Mouse (Mus musculus) ES-E14 (cell line): ENCODE measurements at regions not wholly inside any gene's neighbourhood (a gene's known extent, or its start where the extent isn't known, plus 50 kb on each side); places are given as distances from the start of the nearest gene placed in this dataset.
A peak's percentile ranks its signal among the peaks of the same experiment; 100 is the strongest.

Experiments used
- DNase-seq: peaks from one replicate; pipeline ENCODE4 v3.0.0-alpha.2; 2013; ENCODE audit warnings: low read depth, low spot score
- H3K27ac ChIP-seq: 2 replicates; pipeline ENCODE4 v1.5.1; 2012; ENCODE audit warnings: low read depth, mild to moderate bottlenecking, low read length, moderate library complexity, mixed read lengths; ENCODE audit not compliant: poor library complexity, insufficient read depth, severe bottlenecking
- H3K36me3 ChIP-seq: 2 replicates; pipeline ENCODE4 v1.6.1; 2012; ENCODE audit warnings: mild to moderate bottlenecking, low read length, moderate library complexity, mixed read lengths; ENCODE audit not compliant: control insufficient read depth, poor library complexity, insufficient read depth, severe bottlenecking
- H3K4me1 ChIP-seq, 2 experiments: fragments of 150-350 bp in 1 of 2; sonication (generic) in 1 of 2; 2 replicates each; pipeline ENCODE4 v1.6.1; 2012; ENCODE audit warnings: low read length in 2 of 2, mild to moderate bottlenecking in 1 of 2, mixed read lengths in 1 of 2; ENCODE audit not compliant: control insufficient read depth in 2 of 2, insufficient read depth in 2 of 2, poor library complexity in 1 of 2
- H3K4me3 ChIP-seq, 2 experiments: fragments of 150-350 bp in 1 of 2; sonication (generic) in 1 of 2; 2 replicates each; pipeline ENCODE4 v1.5.1; 2012; ENCODE audit warnings: low read length in 2 of 2, low read depth in 1 of 2, mild to moderate bottlenecking in 1 of 2, mixed read lengths in 1 of 2; ENCODE audit not compliant: insufficient read depth in 1 of 2, poor library complexity in 1 of 2, severe bottlenecking in 1 of 2
- H3K9ac ChIP-seq: 2 replicates; pipeline ENCODE4 v1.6.1; 2012; ENCODE audit warnings: low read depth, mild to moderate bottlenecking, low read length, mixed read lengths; ENCODE audit not compliant: poor library complexity, insufficient read depth, severe bottlenecking
- H3K9me3 ChIP-seq: fragments of 150-350 bp; sonication (generic); 2 replicates; pipeline ENCODE4 v1.6.1; 2012; ENCODE audit warnings: low read depth, mild to moderate bottlenecking, low read length; ENCODE audit not compliant: control insufficient read depth, insufficient read depth
- CHD2 ChIP-seq: IDR thresholded peaks from 2 replicates; pipeline ENCODE4 v1.6.1; 2014; ENCODE audit warnings: mild to moderate bottlenecking, low read depth, low read length, inconsistent platforms
- HCFC1 ChIP-seq: IDR thresholded peaks from 2 replicates; pipeline ENCODE4 v1.6.1; 2012; ENCODE audit warnings: low read length, inconsistent platforms, borderline replicate concordance; ENCODE audit not compliant: insufficient read depth
- MAFK ChIP-seq: IDR thresholded peaks from 2 replicates; pipeline ENCODE4 v1.6.1; 2014; ENCODE audit warnings: mild to moderate bottlenecking, low read depth, low read length, inconsistent platforms; ENCODE audit not compliant: insufficient read depth
- ZC3H11A ChIP-seq: IDR thresholded peaks from 2 replicates; pipeline ENCODE4 v1.6.1; 2012; ENCODE audit warnings: low read depth, mild to moderate bottlenecking, inconsistent platforms, low read length, borderline replicate concordance
- ZNF384 ChIP-seq: IDR thresholded peaks from 2 replicates; pipeline ENCODE4 v1.6.1; 2012; ENCODE audit warnings: low read depth, low read length, inconsistent platforms
- in situ Hi-C, 2 experiments: fragments of 600-800 bp; cut with MboI; formaldehyde crosslinking; loops; one replicate each; pipeline ENCODE4 v1.15.1; 2025; ENCODE audit warnings: low sequenced_read_pairs in 2 of 2, inconsistent platforms in 1 of 2; ENCODE audit not compliant: unreplicated experiment in 2 of 2

GRCm38 (mm10) chrX:99610096-99610495 lies 139.0 kb upstream of the Pja1 start:
- TF ChIP-seq ZNF384 (no peak), HCFC1 (no peak), MAFK (no peak), ZC3H11A (no peak), CHD2 (no peak)
- H3K9ac ChIP-seq = no peak overlapping the region
- no peaks in the 10 kb centered on the region for H3K4me1 ChIP-seq
- in situ Hi-C loops = no loop called here
- H3K27ac ChIP-seq = no peak overlapping the region
- no peaks in the 10 kb centered on the region for H3K36me3 ChIP-seq
- H3K9me3 ChIP-seq = no peaks in the 10 kb centered on the region
- DNase-seq = no peak
- no peak overlapping the region for H3K4me3 ChIP-seq

- no peak for TF ChIP-seq MAFK
- no peak for TF ChIP-seq ZC3H11A
- TF ChIP-seq ZNF384 = no peak
- no peak for TF ChIP-seq HCFC1
- TF ChIP-seq CHD2 = no peak
- no peaks in the 10 kb centered on the region for H3K4me1 ChIP-seq
- H3K36me3 ChIP-seq = no peaks in the 10 kb centered on the region
- no peak overlapping the region for H3K4me3 ChIP-seq
- in situ Hi-C loops = no loop called here
- no peak overlapping the region for H3K9ac ChIP-seq
- no peaks in the 10 kb centered on the region for H3K9me3 ChIP-seq
- no peak for DNase-seq
- H3K27ac ChIP-seq = no peak overlapping the region
These were observed 138.5 kb upstream of the Pja1 start for GRCm38 (mm10) chrX:99609591-99609990.

GRCm38 (mm10) chrX:99608284-99608692 lies 137.2 kb upstream of the Pja1 start:
- Histone ChIP-seq H3K36me3 (no peaks in the 10 kb centered on the region), H3K4me1 (no peaks in the 10 kb centered on the region), H3K9me3 (no peaks in the 10 kb centered on the region), H3K27ac (no peak overlapping the region), H3K4me3 (no peak overlapping the region), H3K9ac (no peak overlapping the region)
- TF ChIP-seq ZNF384 = no peak
- no peak for TF ChIP-seq CHD2
- no peak for TF ChIP-seq HCFC1
- no peak for TF ChIP-seq ZC3H11A
- TF ChIP-seq MAFK = no peak
- peak; percentile 8 for DNase-seq
- in situ Hi-C loops = no loop called here

DNA sequence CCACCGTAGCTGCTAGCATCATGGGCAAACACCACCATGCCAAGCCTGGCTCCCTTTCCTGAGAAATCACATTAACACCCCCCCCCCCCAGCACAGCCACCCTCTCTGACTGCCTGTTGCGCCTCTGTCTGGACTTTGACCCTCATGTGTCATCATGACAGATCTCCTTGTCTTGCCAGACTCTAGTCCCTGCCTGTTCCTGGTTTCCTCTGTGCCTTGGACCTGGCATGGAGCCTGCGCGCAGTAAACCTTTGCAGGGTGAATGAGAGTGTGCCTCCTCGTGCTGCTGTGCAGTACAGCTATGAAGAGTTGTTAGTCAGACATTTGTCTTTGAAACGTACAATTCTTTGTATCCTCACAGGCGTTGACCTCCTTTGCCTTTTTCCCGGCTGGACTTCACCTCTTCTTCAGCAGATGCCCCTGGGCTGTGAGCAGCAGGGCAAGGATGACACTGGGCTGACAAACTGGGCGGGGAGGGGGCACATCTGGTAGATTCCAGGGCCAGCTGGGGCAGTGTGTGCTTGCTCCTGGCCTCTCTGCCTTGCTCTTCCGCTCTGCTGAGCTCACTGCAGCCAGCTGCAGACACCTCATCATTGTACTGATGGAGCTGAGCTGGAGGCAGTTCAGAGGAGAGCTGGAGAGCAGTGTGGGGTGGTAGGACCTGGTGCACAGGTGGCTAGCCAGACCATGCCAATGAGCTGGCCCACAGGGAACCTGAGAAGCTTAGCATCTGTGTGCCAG lies 134.2 kb upstream of the Pja1 start:
- TF ChIP-seq ZNF384 (no peak), MAFK (no peak), CHD2 (no peak), HCFC1 (no peak), ZC3H11A (no peak)
- H3K4me3 ChIP-seq = no peak overlapping the region
- in situ Hi-C loops = no loop called here
- no peak for DNase-seq
- H3K9ac ChIP-seq = no peak overlapping the region
- no peaks in the 10 kb centered on the region for H3K36me3 ChIP-seq
- no peak overlapping the region for H3K27ac ChIP-seq
- H3K4me1 ChIP-seq = no peaks in the 10 kb centered on the region
- no peaks in the 10 kb centered on the region for H3K9me3 ChIP-seq
